Mouse (Mus musculus) heart, adult 2 months (tissue): ENCODE results near the gene Akr1b3.

Source experiments
- EP300 ChIP-seq: fragments of 200-500 bp; IDR thresholded peaks from 2 replicates; pipeline ENCODE4 v1.6.1; 2011; ENCODE audit warnings: low read depth, low read length, control low read depth; ENCODE audit not compliant: insufficient read depth
- POLR2A ChIP-seq: fragments of 200-500 bp; IDR thresholded peaks from 2 replicates; pipeline ENCODE4 v1.6.1; 2011; ENCODE audit warnings: mild to moderate bottlenecking, low read depth, low read length, control low read depth; ENCODE audit not compliant: insufficient read depth

DNA sequence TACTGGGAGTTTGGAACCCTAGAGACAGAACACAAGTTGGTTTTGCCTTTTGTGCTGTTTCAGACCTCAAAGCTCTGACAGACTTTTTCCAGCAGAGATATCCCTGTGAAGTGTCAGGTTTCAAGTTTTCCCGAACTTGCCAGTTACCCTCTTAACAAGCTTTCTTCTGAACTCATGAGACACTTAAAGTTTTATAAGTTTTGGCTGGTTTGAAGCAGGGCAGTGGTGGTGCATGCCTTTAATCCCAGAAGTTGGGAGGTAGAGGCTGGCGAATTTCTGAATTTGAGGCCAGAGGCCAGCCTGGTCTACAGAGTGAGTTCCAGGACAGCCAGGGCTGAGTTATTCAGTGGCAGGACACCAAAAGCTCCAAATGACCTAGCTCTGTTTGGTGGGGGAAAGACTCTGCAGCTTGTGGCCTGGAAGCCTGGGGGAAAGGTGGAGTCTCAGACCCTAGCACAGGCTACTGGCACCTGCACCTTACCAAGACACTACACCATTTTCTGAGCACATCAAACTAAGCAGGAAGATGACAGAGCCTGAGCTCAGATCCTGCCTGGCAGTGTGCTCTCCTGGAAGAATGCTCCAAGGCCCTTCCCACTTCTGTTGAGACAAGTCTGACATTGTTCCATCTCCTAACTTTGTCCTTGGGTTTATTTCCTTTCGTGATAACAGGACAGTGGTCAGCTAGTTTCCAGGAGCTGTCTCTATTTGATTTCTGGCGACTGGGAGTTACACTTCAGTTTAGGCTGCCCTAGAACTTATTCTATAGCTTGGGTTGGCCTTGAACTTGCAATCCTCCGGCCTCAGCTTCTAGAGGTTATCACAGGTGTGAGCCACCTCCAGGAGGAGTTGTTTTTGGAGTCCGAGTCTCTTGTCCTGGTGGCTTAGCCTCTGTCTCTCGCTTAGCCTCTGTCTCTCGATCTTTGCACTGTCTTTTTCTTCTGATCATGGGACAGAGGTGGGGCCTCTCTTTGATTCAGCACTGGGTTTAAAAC lies 37.4 kb upstream of the Akr1b3 start:
- TF ChIP-seq POLR2A (no peak), EP300 (no peak)
